Comparison of ENCODE assay signal across 7 mouse cellular contexts in genomic region chr7:83584639-83585471, GRCm38 (mm10). TPM values are rescaled to one million over a fixed set of nuclear protein-coding genes. Genes with fewer than 3 reads are reported as not detected.
DNase-seq lines count a peak whose midpoint lies in the region; ATAC-seq and TF ChIP-seq lines count a peak whose summit lies in the region.

Tmc3 (plus strand) TSS chr7:83584927.

- H3K36me3 ChIP-seq in embryonic facial prominence, embryonic 15.5 days, result no peaks in the 10 kb centered on the region
- H3K36me3 ChIP-seq in stomach, postnatal 0 days (ENCODE audit: control insufficient read depth, insufficient read depth, low read length), result no peaks in the 10 kb centered on the region

- no peaks in the 10 kb centered on the region for H3K27me3 ChIP-seq in embryonic facial prominence, embryonic 15.5 days
- H3K27me3 ChIP-seq in stomach, postnatal 0 days (ENCODE audit: control insufficient read depth, insufficient read depth, low read length), result no peaks in the 10 kb centered on the region

- TF ChIP-seq EP300 in stomach, postnatal 0 days (optimal IDR thresholded peaks at IDR 0.05), result no peak

- H3K27ac ChIP-seq in embryonic facial prominence, embryonic 15.5 days (replicated peaks), result no peak within 1 kb of the TSS
- H3K27ac ChIP-seq in stomach, postnatal 0 days (replicated peaks), result no peak within 1 kb of the TSS

- H3K4me3 ChIP-seq in embryonic facial prominence, embryonic 15.5 days (replicated peaks), result no peak within 1 kb of the TSS
- H3K4me3 ChIP-seq in stomach, postnatal 0 days (ENCODE audit: low read depth, low read length), result no peak within 1 kb of the TSS

- H3K9ac ChIP-seq in embryonic facial prominence, embryonic 15.5 days, result no peak within 1 kb of the TSS
- no peak within 1 kb of the TSS for H3K9ac ChIP-seq in stomach, postnatal 0 days (ENCODE audit: low read length)

- WGBS in embryonic facial prominence, embryonic 15.5 days, result 28% methylated on average over 11 of the region's 11 CpGs
- 36% methylated on average over 11 of the region's 11 CpGs for WGBS in stomach, postnatal 0 days

- intact Hi-C loops in heart, postnatal 10 days (cut with DNase I), result no loop called here

- peaks cover 10% of the 10 kb centered on the region for H3K4me1 ChIP-seq in embryonic facial prominence, embryonic 15.5 days
- no peaks in the 10 kb centered on the region for H3K4me1 ChIP-seq in stomach, postnatal 0 days (replicated peaks; ENCODE audit: control insufficient read depth, insufficient read depth)

- DNase-seq in MN1 (ENCODE audit: low spot score) (peak; percentile 24), adipocyte (ENCODE audit: low spot score) (peak; percentile 51)
- DNase-seq in heart, postnatal 10 days, result peak; percentile 75 to 81
- peak; percentile 86 for DNase-seq in layer of hippocampus, adult 9-11 months
- DNase-seq in stomach, postnatal 0 days (ENCODE audit: low spot score), result peak; percentile 21

- ATAC-seq in embryonic facial prominence, embryonic 15.5 days (ENCODE audit: insufficient number of reproducible peaks, low FRiP score, low TSS enrichment, low read depth), result 0 out of 2 replicates have a peak, but pooled peaks have one; percentile 24
- peak; percentile 99 for ATAC-seq in megakaryocyte-erythroid progenitor cell, adult 5-6 weeks (replicated peaks; ENCODE audit: low FRiP score, low TSS enrichment, poor library complexity, severe bottlenecking)
- ATAC-seq in stomach, postnatal 0 days (ENCODE audit: low FRiP score, low TSS enrichment), result peak; percentile 51; the same call in 1 of the 2 replicates

- H3K9me3 ChIP-seq in embryonic facial prominence, embryonic 15.5 days (replicated peaks), result no peaks in the 10 kb centered on the region
- no peaks in the 10 kb centered on the region for H3K9me3 ChIP-seq in stomach, postnatal 0 days (ENCODE audit: control insufficient read depth, low read length)

- H3K4me2 ChIP-seq in embryonic facial prominence, embryonic 15.5 days (replicated peaks), result no peak within 1 kb of the TSS
- no peak within 1 kb of the TSS for H3K4me2 ChIP-seq in stomach, postnatal 0 days (replicated peaks; ENCODE audit: low read depth)

- TF ChIP-seq CTCF in stomach, postnatal 0 days (IDR thresholded peaks at IDR 0.05; ENCODE audit: low read depth), result no peak

RNA-seq across cellular contexts. Expression of gene Tmc3, which starts in this region (rescaled TPM):
- polyA plus RNA-seq in embryonic facial prominence, embryonic 15.5 days (2015; fragmentation: Nextera tagmentation; extraction: Ambion mirVana), result 0.81 and 1.2 TPM in 2 replicates
- total RNA-seq in heart, postnatal 10 days (2021), result 1 to 10 TPM; 1.8 to 1.9 TPM
- total RNA-seq in megakaryocyte-erythroid progenitor cell, adult 5-6 weeks (2014; fragmentation: Nextera tagmentation), result 0.42 and 0.77 TPM in 2 replicates
- total RNA-seq in megakaryocyte-erythroid progenitor cell, adult 5-6 weeks (2017), result 0.19 and 0.72 TPM in 2 replicates
- polyA plus RNA-seq in stomach, postnatal 0 days (2015; fragmentation: Nextera tagmentation; extraction: Ambion mirVana), result 1.1 and 1.2 TPM in 2 replicates

Comparison
In these comparisons a context has a peak if more than half of its experiments do, and no peak if none do; other contexts are left out.
1. Peak in ATAC-seq in megakaryocyte-erythroid progenitor cell, adult 5-6 weeks; RNA of the gene not detected or under 1 TPM.
2. DNase-seq: peak in every context shown above with its lines; median percentile 86 in layer of hippocampus, adult 9-11 months; 78 in heart, postnatal 10 days; 51 in adipocyte; 24 in MN1; 21 in stomach, postnatal 0 days.
3. ATAC-seq: peak in every context shown above with its lines; median percentile 99 in megakaryocyte-erythroid progenitor cell, adult 5-6 weeks; 51 in stomach, postnatal 0 days; 24 in embryonic facial prominence, embryonic 15.5 days.